Mouse (Mus musculus) Patski (cell line): ENCODE measurements around the gene Irf6. TPM values are rescaled to one million over a fixed set of nuclear protein-coding genes. Genes with fewer than 3 reads are reported as not detected.

Experiments
- ATAC-seq: fragments of 100-300 bp; one replicate; pipeline ENCODE4 v1.8.0; 2021
- CTCF ChIA-PET: fragments of 350-600 bp; sonication (Branson Sonifier 250); formaldehyde crosslinking; loops from one replicate; lab custom pipeline; 2022; ENCODE audit warnings: inconsistent platforms; lab: Charles Lee
- POLR2A ChIA-PET: fragments of 350-600 bp; sonication (Branson Sonifier 250); formaldehyde crosslinking; loops from one replicate; lab custom pipeline; 2022; ENCODE audit warnings: antibody characterized with exemption, inconsistent platforms; lab: Charles Lee
- DNase-seq: peaks from one replicate; pipeline ENCODE4 v3.0.0-alpha.2; 2011; ENCODE audit warnings: low read depth, low spot score
- H3K27me3 ChIP-seq: fragments of 371-371 bp; one replicate; pipeline ENCODE4 v1.5.1; 2021
- CTCF ChIP-seq: fragments of 100-300 bp; IDR thresholded peaks from one replicate; pipeline ENCODE4 v1.5.1; 2021
- in situ Hi-C: fragments of 300-500 bp; cut with MboI; formaldehyde crosslinking; loops from 3 replicates; pipeline ENCODE4 v1.11.1; 2018; ENCODE audit warnings: low pct_unique_long_range_greater_than_20kb, mixed read lengths
- polyA plus RNA-seq: library from polyadenylated mRNA; unstranded; gene quantifications from one replicate; pipeline ENCODE4 v1.2.3, GENCODE M21; 2021

Irf6 gene
- polyA plus RNA-seq, 1 experiment from 2014 or later: 2.2 TPM

DNA sequence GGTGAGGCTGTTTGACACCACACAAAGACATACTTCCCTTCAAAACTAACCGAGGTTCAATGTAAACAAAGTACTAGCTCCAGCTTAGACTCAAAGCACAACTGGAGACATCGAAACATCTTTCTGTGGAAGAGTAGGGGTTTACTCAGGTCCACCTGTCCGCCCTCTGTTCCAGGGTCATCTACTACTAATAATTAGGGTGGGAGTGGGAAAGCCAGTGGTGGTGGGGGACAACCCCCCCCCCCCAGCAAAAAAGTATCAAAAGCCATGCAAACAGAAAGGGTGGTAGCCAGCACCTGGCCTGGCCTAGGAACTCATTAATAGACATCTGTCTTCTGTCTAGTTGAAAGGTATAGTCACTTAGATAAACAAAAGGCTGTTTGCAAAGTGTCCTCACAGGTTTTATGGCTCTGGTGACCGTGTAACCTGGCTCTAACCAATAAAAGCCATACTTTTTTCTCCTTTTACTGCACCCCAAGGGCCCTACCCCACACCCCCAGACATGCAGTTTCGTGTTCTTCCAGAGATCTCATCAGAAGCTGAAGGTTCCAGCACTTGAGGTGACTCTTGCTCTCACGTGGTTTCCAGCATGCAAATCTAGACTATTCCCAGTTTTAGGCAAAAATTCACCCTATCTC is 21.5 kb upstream of the Irf6 start:
- in situ Hi-C loops: no loop called here
- no peaks in the 10 kb centered on the region for H3K27me3 ChIP-seq
- CTCF ChIA-PET: interaction anchor here (0.9 to 1.2 kb wide), 3 partner anchors 13 to 41 kb away, joined by 3 to 5 read pairs (median 4); no protein-coding TSS in a partner anchor
- ATAC-seq (no peak), DNase-seq (no peak)
- POLR2A ChIA-PET: no interaction called here
- TF ChIP-seq CTCF: no peak

DNA sequence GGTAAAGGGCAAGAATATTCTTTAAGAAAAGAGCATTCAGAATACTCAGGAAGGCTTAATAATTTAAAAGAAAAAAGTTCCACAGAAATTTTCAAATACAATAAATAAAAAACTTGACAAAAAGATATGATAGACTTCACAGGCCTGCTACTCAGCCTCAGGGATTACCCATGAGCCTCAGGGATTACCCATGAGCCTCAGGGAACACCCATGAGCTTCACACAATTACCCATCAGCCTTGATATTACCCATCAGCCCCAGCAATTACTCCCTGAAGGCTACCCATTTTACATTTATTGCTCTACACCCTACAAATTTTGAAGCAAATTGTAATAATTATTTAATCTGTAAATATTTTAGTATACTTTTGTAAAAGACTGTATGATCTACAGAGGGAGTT is 20.5 kb upstream of the Irf6 start:
- in situ Hi-C loops: no loop called here
- ChIA-PET POLR2A (no interaction called here), CTCF (no interaction called here)
- H3K27me3 ChIP-seq: no peaks in the 10 kb centered on the region
- ATAC-seq: no peak
- TF ChIP-seq CTCF: no peak
- no peak for DNase-seq

DNA sequence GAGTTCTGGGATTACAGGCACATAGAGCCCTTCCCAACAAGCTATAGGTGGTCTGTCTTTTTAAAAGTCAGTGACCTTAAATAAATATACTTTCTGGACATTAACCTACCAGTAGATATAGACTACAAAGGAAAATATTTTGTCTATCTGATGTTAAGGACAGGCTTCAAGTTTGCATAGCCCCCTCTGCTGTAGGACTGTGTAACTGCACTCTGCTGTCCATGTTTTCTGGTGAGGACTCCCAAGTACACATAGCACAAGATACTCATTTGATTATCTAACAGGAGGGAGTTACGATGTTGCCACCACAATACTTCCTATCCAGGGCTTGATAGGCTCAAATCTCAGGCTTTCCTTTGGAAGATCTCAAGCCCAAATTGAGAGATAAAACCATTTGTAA is 19.2 kb upstream of the Irf6 start:
- TF ChIP-seq CTCF: no peak
- DNase-seq: no peak
- ATAC-seq: no peak
- in situ Hi-C loops: no loop called here
- ChIA-PET POLR2A (no interaction called here), CTCF (interaction anchor here (1.0 to 1.1 kb wide), 2 partner anchors 14 to 17 kb away, joined by 3 to 5 read pairs; no protein-coding TSS in a partner anchor)
- no peaks in the 10 kb centered on the region for H3K27me3 ChIP-seq

DNA sequence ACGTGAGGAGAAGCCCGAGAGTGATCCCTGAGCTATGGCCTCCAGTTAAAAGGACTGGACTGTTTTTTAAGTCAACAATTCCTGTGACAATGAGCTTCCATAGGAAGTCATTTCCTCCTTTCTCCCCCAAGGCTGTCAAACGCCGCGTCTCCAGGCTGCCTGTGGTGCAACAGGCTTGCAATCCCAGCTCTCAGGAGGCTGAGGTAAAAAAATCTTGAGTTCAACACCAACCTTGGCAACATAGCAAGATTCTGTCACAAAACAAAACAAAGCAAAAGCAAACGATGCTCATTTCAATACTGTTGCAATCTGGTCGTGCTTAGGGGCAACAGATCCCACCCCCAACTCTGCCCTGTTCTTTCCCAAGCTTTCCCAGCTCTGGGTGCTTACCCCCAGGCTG is 14.8 kb upstream of the Irf6 start:
- ATAC-seq (no peak), DNase-seq (no peak)
- ChIA-PET POLR2A (interaction anchor here (0.8 kb wide), 1 partner anchor 8 kb away, joined by 3 read pairs; the partner anchor contains the start of gene Diexf), CTCF (interaction anchor here (1.0 to 1.2 kb wide), 4 partner anchors 8 to 26 kb away, joined by 3 to 5 read pairs (median 3); partner anchors contain the start of gene Diexf)
- in situ Hi-C loops: no loop called here
- TF ChIP-seq CTCF: no peak
- H3K27me3 ChIP-seq: no peaks in the 10 kb centered on the region

- CTCF ChIA-PET: interaction anchor here (1.0 to 1.2 kb wide), 3 partner anchors 8 to 26 kb away, joined by 3 to 5 read pairs (median 3); partner anchors contain the start of gene Diexf
- ATAC-seq (no peak), DNase-seq (no peak)
- POLR2A ChIA-PET: interaction anchor here (0.6 to 1.1 kb wide), 2 partner anchors 9 to 10 kb away, joined by 3 to 5 read pairs; no protein-coding TSS in a partner anchor
- TF ChIP-seq CTCF: no peak
- H3K27me3 ChIP-seq: no peaks in the 10 kb centered on the region
- in situ Hi-C loops: no loop called here
These were observed 14.2 kb upstream of the Irf6 start for GRCm38 (mm10) chr1:193138669-193139068.

GRCm38 (mm10) chr1:193141118-193141517 is 11.8 kb upstream of the Irf6 start:
- DNase-seq (no peak), ATAC-seq (no peak)
- no peaks in the 10 kb centered on the region for H3K27me3 ChIP-seq
- no peak for TF ChIP-seq CTCF
- in situ Hi-C loops: no loop called here
- ChIA-PET POLR2A (no interaction called here), CTCF (no interaction called here)

GRCm38 (mm10) chr1:193142517-193143062 is 10.3 kb upstream of the Irf6 start:
- DNase-seq (no peak), ATAC-seq (no peak)
- in situ Hi-C loops: no loop called here
- no peaks in the 10 kb centered on the region for H3K27me3 ChIP-seq
- ChIA-PET CTCF (interaction anchor here (1.1 kb wide), 1 partner anchor 18 kb away, joined by 3 read pairs; no protein-coding TSS in a partner anchor), POLR2A (no interaction called here)
- no peak for TF ChIP-seq CTCF

- ChIA-PET CTCF (interaction anchor here (1.3 to 1.4 kb wide), 2 partner anchors 13 to 18 kb away, joined by 3 to 4 read pairs; no protein-coding TSS in a partner anchor), POLR2A (no interaction called here)
- DNase-seq (no peak), ATAC-seq (no peak)
- in situ Hi-C loops: no loop called here
- no peak for TF ChIP-seq CTCF
- no peaks in the 10 kb centered on the region for H3K27me3 ChIP-seq
These were observed 8.4 kb upstream of the Irf6 start for GRCm38 (mm10) chr1:193144516-193144915.

DNA sequence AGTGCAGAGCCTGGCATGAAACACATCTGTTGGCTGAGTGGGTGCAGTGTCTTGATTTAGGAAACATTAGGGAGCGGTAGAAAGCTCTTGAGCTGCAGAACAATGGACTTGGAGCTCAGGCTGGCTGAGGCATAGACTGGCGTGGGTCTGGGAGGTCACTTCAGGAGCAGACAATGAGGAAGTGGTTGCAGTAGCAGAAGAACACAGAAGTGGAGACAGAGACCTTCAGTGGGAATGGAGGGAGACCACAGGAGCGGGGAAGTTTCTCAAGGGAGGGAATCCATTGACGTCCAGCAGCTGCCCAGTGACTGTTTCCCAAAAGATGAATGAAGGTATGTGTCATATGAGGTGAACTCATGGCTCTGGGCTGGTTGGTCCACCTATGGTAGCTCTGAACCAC is 7.8 kb upstream of the Irf6 start:
- no peak for DNase-seq
- no peak for ATAC-seq
- CTCF ChIA-PET: interaction anchor here (1.3 to 1.4 kb wide), 2 partner anchors 14 to 17 kb away, joined by 3 to 4 read pairs; no protein-coding TSS in a partner anchor
- H3K27me3 ChIP-seq: no peaks in the 10 kb centered on the region
- POLR2A ChIA-PET: no interaction called here
- no peak for TF ChIP-seq CTCF
- in situ Hi-C loops: no loop called here

- POLR2A ChIA-PET: no interaction called here
- ATAC-seq (no peak), DNase-seq (no peak)
- H3K27me3 ChIP-seq: no peaks in the 10 kb centered on the region
- in situ Hi-C loops: no loop called here
- no peak for TF ChIP-seq CTCF
- CTCF ChIA-PET: no interaction called here
These were observed 6.5 kb upstream of the Irf6 start for GRCm38 (mm10) chr1:193146416-193146815.

GRCm38 (mm10) chr1:193149231-193149630 is 3.7 kb upstream of the Irf6 start:
- no peaks in the 10 kb centered on the region for H3K27me3 ChIP-seq
- no peak for ATAC-seq
- CTCF ChIA-PET: interaction anchor here (1.4 to 1.5 kb wide), 2 partner anchors 9 to 11 kb away, joined by 4 to 5 read pairs; no protein-coding TSS in a partner anchor
- in situ Hi-C loops: no loop called here
- POLR2A ChIA-PET: no interaction called here
- no peak for DNase-seq
- TF ChIP-seq CTCF: no peak
